Mouse (Mus musculus): ENCODE results near the gene Slc13a3.

The Slc13a3 gene

DNA sequence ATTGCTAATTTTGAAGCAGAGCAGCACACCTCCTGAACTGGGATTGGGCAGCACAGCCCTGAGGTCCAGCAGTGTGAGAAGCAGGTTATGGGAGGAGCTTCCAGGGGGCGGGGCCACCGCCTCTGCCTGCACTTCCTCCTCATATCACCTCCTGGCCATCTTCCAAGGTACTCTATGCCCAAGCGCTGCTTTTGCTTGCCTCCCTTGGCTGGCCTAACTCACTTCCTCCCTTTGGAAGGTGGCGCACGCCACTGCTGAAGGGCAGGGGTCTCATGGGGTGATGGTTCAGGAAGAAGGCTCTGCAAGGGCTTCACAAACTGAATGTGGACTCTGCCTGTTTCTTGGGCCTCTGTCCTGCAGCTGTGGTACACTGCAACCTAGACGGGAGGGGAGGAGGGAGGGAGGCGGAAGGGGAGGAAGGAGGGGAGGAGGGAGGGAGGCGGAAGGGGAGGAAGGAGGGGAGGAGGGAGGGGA is 105.9 kb downstream of the Slc13a3 start:
- TF ChIP-seq GATA4 (IDR thresholded peaks at IDR 0.05; ENCODE audit: insufficient replicate concordance, low read length): peak; percentile 71; the same call in 1 of the 2 replicates

- TF ChIP-seq GATA4 (IDR thresholded peaks at IDR 0.05; ENCODE audit: insufficient replicate concordance, low read length): no peak
Observed at GRCm38 (mm10) chr2:165364334-165365091, 108.5 kb downstream of the Slc13a3 start.

DNA sequence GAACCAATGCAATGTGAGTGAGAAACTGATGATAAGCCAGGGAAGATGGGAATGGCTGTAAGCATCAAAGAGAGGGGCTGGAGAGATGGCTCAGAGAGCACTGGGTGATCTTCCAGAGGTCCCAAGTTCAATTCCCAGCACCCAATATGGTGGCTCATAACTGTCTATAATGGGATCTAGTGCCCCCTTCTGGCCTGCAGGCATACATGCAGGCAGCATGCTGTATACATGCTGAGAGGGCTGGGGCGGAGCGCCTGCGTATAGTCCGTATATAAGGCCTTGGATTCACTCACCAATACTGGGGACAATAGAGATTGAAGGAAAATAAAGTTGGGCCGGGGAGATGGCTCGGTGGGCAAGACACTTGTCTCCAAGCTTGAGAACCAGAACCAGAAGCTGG is 109.7 kb downstream of the Slc13a3 start:
- TF ChIP-seq GATA4 (IDR thresholded peaks at IDR 0.05; ENCODE audit: insufficient replicate concordance, low read length): no peak

DNA sequence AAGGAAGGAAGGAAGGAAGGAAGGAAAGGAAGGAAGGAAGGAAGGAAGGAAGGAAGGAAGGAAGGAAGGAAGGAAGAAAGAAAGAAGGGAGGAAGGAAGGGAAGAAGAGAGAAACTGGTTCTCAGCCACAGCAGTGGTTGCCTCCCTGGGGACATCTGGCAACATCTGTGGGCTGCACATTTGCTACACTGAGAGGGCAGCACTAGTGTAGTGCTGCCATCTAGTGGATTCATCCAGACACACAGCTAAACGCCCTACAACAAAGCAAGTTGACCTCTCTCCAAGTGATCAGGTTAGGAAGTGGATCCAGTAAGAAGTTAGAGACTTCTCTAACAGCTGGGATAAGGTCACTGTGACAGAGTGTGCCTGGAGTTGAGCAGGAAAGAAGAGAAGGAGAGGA is 112.2 kb downstream of the Slc13a3 start:
- TF ChIP-seq GATA4 (IDR thresholded peaks at IDR 0.05; ENCODE audit: insufficient replicate concordance, low read length): no peak
